23 mouse cellular contexts compared by ENCODE assay signal in the genomic region with DNA sequence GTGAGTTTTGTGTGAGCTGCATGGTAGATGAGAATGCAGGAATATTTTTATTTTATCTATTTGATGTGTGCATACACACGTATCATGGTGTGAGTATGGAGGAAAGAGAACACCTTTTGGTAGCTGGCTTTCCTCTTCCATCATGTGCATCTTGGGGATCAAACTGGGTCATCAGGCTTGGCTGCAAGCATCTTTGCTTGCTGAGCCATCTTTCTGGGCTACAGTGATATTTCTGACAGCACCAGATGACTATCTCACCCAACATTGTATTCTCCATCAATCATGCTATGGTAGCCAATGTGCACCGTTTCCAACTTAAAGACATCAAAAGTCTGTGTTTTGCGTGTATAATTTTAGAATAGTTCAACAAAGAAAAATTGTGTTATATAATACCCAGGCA. TPM values are rescaled to one million over a fixed set of nuclear protein-coding genes. Genes with fewer than 3 reads are reported as not detected.
DNase-seq lines count a peak whose midpoint lies in the region; ATAC-seq lines count a peak whose summit lies in the region.
"Had no signal": no experiment of that assay in that cellular context is flagged by ENCODE, and none has a peak within 500 bp of the region (broad histone marks: within the 10 kb centered on the region; RNA-seq: fewer than 3 reads in every experiment).

No protein-coding gene starts in this region.

- H3K36me3 ChIP-seq in heart, embryonic 11.5 days (ENCODE audit: control insufficient read depth, insufficient read depth, low read length), result no peaks in the 10 kb centered on the region
- H3K36me3 ChIP-seq: embryonic facial prominence, embryonic 12.5 days; embryonic facial prominence, embryonic 15.5 days; forebrain, embryonic 12.5 days; forebrain, embryonic 15.5 days; heart, embryonic 10.5 days; hindbrain, embryonic 12.5 days; hindbrain, embryonic 15.5 days had no signal

- no peaks in the 10 kb centered on the region for H3K27me3 ChIP-seq in heart, embryonic 11.5 days (ENCODE audit: control insufficient read depth, insufficient read depth, low read length)
- H3K27me3 ChIP-seq: embryonic facial prominence, embryonic 12.5 days; embryonic facial prominence, embryonic 15.5 days; forebrain, embryonic 12.5 days; forebrain, embryonic 15.5 days; hindbrain, embryonic 12.5 days; hindbrain, embryonic 15.5 days had no signal

- H3K9ac ChIP-seq in heart, embryonic 11.5 days (ENCODE audit: low read depth, low read length), result no peak overlapping the region
- H3K9ac ChIP-seq: embryonic facial prominence, embryonic 12.5 days; embryonic facial prominence, embryonic 15.5 days; forebrain, embryonic 12.5 days; forebrain, embryonic 15.5 days; hindbrain, embryonic 12.5 days; hindbrain, embryonic 15.5 days had no signal

- WGBS in heart, embryonic 11.5 days (ENCODE audit: insufficient replicate concordance), result 89% methylated on average over 3 of the region's 3 CpGs

- DNase-seq in brain, adult 2 months (ENCODE audit: low read depth, low spot score), result peak; percentile 85
- peak; percentile 59 for DNase-seq in cerebellum, adult 11-12 months
- DNase-seq in cerebellum, adult 8-10 months, result peak; percentile 44
- peak; percentile 12 to 36 for DNase-seq in cerebellum, postnatal 14 days
- DNase-seq in lung, postnatal 25 days (ENCODE audit: low spot score), result no peak
- DNase-seq in retina, postnatal 1 day, result no peak
- no peak for DNase-seq in lung, postnatal 36 days
- DNase-seq: adrenal gland, adult 2 months; adrenal gland, postnatal 14 days; gastrocnemius, postnatal 10 days; gastrocnemius, postnatal 36 days; heart, adult 2 months; kidney, adult 11 months; kidney, adult 8-10 months had no signal

- no peaks in the 10 kb centered on the region for H3K9me3 ChIP-seq in heart, embryonic 11.5 days (replicated peaks; ENCODE audit: control insufficient read depth, low read length)
- H3K9me3 ChIP-seq: embryonic facial prominence, embryonic 12.5 days; embryonic facial prominence, embryonic 15.5 days; forebrain, embryonic 12.5 days; forebrain, embryonic 15.5 days; heart, embryonic 10.5 days; hindbrain, embryonic 12.5 days; hindbrain, embryonic 15.5 days had no signal

- no peak for ATAC-seq in heart, embryonic 11.5 days (replicated peaks; ENCODE audit: insufficient number of reproducible peaks, low FRiP score, low TSS enrichment)
- ATAC-seq: CD4-positive, CD25-positive, alpha-beta regulatory T cell, adult 4 months; forebrain, embryonic 15.5 days had no signal

- H3K4me3 ChIP-seq in heart, embryonic 11.5 days (ENCODE audit: low read depth, low read length), result no peak overlapping the region
- H3K4me3 ChIP-seq: embryonic facial prominence, embryonic 12.5 days; embryonic facial prominence, embryonic 15.5 days; forebrain, embryonic 12.5 days; forebrain, embryonic 15.5 days; heart, adult 2 months; heart, embryonic 10.5 days; hindbrain, embryonic 12.5 days; hindbrain, embryonic 15.5 days had no signal

- H3K4me2 ChIP-seq in heart, embryonic 11.5 days, result no peak overlapping the region
- H3K4me2 ChIP-seq: embryonic facial prominence, embryonic 12.5 days; embryonic facial prominence, embryonic 15.5 days; forebrain, embryonic 12.5 days; forebrain, embryonic 15.5 days; hindbrain, embryonic 12.5 days; hindbrain, embryonic 15.5 days had no signal

- H3K27ac ChIP-seq in heart, embryonic 11.5 days (ENCODE audit: low read depth, low read length), result no peak overlapping the region
- H3K27ac ChIP-seq: embryonic facial prominence, embryonic 12.5 days; embryonic facial prominence, embryonic 15.5 days; forebrain, embryonic 12.5 days; forebrain, embryonic 15.5 days; heart, adult 2 months; heart, embryonic 10.5 days; hindbrain, embryonic 12.5 days; hindbrain, embryonic 15.5 days had no signal

- H3K4me1 ChIP-seq in heart, embryonic 11.5 days (ENCODE audit: control insufficient read depth, insufficient read depth, low read length), result peaks cover 4% of the 10 kb centered on the region
- H3K4me1 ChIP-seq: embryonic facial prominence, embryonic 12.5 days; embryonic facial prominence, embryonic 15.5 days; forebrain, embryonic 12.5 days; forebrain, embryonic 15.5 days; hindbrain, embryonic 12.5 days; hindbrain, embryonic 15.5 days had no signal

RNA-seq across cellular contexts. Expression of a gene that starts 30.6 kb away (rescaled TPM):
- 53.5 and 58.1 TPM in 2 replicates for polyA plus RNA-seq in heart, embryonic 11.5 days (2014; fragmentation: Nextera tagmentation; extraction: Ambion mirVana)

Comparison
In these comparisons a context has a peak if more than half of its experiments do, and no peak if none do; other contexts are left out.
1. DNase-seq: peak in brain, adult 2 months (single experiment), cerebellum, adult 11-12 months (single experiment), cerebellum, adult 8-10 months (single experiment) and cerebellum, postnatal 14 days (2 of 2); none in lung, postnatal 25 days (single experiment), retina, postnatal 1 day (single experiment) and lung, postnatal 36 days (single experiment).